Mouse (Mus musculus) adrenal gland, postnatal 4 days (tissue): ENCODE results near the gene Ykt6. TPM values are rescaled to one million over a fixed set of nuclear protein-coding genes. Genes with fewer than 3 reads are reported as not detected.
"Not testable (repeated sequence)": the region's sequence is repeated elsewhere in the genome, so short reads cannot be mapped to it uniquely, and the experiment has no call there.

Source experiments
- DNase-seq, 2 experiments: peaks; one replicate each; pipeline ENCODE4 v3.0.0; 2021 to 2022; ENCODE audit warnings: low spot score in 2 of 2, mixed read lengths in 2 of 2
- long read RNA-seq, 2 experiments: library from polyadenylated mRNA; stranded (forward); transcript quantifications; one replicate each; pipeline ENCODE4 v2.0.0; 2021
- total RNA-seq, 2 experiments: library from RNA; stranded (reverse); gene quantifications; 2 replicates each; pipeline ENCODE4 v1.2.3; 2021

Gene Ykt6
- total RNA-seq, result 10 to 100 TPM; 97.9 to 98.2 TPM
- long read RNA-seq, experiment 1, transcript Ykt6-201 (7 exons, 2,541 nt), result major isoform, 5 of 25 reads
- long read RNA-seq, experiment 1, partial matches to known transcripts, result 0 of 25 reads
- long read RNA-seq, experiment 1, other reads (novel, unspliced or antisense), result 20 of 25 reads
- long read RNA-seq, experiment 2, transcript Ykt6-201 (7 exons, 2,541 nt), result major isoform, 30 of 73 reads
- long read RNA-seq, experiment 2, partial matches to known transcripts, result 3 of 73 reads
- long read RNA-seq, experiment 2, other reads (novel, unspliced or antisense), result 40 of 73 reads

DNA sequence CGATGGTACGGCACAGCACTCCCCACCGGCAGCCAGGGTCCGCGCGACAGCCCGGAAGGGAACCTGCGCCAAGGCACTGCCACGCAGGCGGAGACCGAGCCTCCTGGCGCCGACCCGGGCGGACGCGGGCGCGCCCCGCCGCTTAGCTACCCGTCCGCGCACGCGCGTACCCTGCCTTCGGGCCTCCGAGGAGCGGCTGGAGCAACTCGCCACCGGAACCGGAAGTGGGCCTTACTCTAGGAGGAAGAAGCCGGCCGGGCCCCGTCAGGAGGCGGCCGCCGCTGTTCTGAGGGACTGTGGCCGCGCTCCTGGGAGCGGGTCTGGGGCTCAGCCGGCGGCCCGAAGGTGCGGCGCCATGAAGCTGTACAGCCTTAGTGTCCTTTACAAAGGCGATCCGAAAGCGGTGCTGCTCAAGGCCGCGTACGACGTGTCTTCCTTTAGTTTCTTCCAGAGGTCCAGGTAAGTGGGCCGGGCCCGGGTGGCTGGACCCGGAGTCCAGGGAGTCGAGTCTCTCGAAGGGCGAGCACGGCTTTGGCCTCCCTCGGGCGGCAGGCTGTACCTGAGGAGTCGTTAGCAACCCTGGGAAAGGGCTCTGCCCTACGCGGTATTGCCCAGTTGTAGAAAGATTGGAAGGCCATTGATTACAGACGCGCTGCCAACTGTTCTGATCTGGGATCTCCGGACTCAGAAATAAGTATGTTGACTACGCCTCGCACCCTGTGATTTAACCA is at the start of gene Ykt6:
Gene Ykt6, plus strand, starts transcription at position 148 of the 731 bp plus-strand sequence.
- DNase-seq, result peak; percentile 83 to 94

DNA sequence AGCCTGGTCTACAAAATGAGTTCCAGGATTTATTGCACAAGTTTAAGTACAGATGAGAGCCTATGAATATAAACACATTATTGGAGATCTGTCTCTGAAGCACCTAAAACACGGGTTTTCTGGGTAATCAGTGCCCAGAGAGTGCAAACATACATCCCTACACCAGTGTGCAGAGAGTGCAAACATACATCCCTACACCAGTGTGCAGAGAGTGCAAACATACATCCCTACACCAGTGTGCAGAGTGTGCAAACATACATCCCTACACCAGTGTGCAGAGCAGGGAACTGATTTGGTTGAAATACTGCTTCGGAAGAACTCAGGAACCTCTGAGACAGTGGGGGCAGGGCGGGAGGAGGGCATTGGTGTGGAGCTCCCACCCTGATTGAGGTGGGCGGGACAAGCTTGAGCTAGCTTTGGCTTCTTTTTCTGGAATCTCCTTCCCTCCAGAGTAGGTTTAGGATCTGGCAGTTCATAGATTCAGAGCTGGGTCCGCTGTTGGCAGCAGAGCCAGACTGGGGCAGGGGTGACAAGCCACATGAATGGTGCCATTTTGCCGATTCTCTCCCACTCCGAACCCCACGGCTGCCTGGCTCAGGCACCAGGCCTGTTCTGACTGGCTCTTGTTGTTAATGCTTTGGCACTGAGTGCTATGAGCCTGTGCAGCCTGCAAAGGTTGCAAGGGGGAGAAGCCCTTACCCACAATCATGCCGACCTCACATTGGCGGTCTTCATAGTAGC is 49.5 kb upstream of the Ykt6 start:
- no peak for DNase-seq

- DNase-seq, result no peak
These were observed 48.4 kb upstream of the Ykt6 start for GRCm38 (mm10) chr11:5907096-5907495.

GRCm38 (mm10) chr11:5908642-5909041 is 46.9 kb upstream of the Ykt6 start:
- DNase-seq, result no peak

DNA sequence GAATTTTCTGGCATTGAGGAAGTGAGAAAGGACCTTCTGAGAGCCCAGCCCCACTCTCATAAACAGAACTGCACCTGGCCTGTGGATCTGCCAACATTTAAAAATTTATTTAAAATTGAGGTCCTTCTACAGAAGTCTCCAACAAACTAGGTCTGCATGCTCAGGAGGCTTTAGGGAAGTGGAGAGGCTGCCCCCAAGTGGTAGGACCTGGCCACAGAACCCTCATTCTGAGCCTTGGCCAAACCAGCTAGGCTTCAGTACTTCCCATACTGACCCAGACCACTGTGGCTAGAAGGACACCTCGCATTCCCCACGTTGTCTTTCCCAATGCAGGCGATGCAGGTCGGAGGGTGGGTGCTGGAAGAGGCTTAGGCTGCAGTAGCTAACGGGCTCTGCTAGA is 42.9 kb upstream of the Ykt6 start:
- DNase-seq, result no peak

DNA sequence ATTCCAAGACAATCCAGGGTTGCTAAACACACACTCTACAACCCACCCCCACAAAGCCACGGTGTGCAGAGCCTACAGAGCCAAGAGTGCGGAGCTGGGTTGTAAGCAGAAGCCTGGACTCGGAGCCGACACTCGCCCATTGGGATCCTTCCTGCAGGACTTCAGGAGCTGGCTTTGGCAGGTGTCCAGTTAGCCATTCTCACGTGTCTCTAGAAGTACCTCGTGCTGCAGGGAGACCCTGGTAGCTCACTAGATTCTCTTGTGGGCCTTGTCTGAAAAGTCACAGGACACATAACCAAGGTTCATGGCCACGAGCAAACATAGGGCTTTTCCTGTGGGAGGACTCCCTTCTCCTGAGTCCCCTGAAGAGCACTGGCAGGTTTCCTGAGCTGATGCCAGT is 42.2 kb upstream of the Ykt6 start:
- no peak for DNase-seq

- DNase-seq, result no peak
These were observed 41.6 kb upstream of the Ykt6 start for GRCm38 (mm10) chr11:5913936-5914335.

DNA sequence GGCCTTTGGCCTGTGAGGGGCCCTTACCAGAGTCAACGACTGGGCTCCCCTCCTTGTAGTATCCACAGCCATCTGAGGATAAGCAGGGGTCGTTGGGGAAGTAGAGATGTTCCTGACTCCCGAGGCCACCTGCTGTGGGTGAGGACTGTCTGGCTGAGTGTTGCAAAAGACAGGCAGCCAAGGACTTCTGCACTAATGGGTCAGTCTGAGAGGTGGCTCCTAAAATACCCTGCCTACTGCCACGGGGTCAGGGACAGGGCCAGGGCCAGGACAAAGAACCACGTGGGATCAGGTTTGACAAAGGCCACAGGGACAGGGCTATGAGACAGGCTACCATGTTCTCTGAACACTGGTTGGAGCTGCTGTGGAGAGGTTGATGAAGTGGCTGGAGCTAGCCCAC is 40.6 kb upstream of the Ykt6 start:
- no peak for DNase-seq

- peak in 1 of 2 experiments; percentile 1 for DNase-seq
These were observed 39.9 kb upstream of the Ykt6 start for GRCm38 (mm10) chr11:5915429-5916177.

DNA sequence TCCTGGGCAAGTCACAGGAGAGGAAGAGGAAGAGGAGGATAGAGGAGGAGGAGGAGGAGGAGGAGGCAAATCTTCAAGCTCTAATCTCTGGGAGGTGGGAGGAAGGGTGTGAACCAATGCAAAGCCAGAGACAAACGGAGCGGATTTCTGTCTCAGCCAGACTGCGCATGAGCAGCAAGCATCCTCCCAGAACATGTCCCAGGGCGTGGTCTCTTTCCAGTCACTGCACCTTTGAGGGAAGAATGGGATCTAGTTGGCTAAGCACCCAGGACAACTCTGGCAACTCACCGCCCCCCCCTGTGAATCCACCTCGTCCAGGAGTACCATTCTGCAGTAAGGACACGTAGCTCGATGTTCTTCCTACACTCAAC is 39.3 kb upstream of the Ykt6 start:
- no peak for DNase-seq

DNA sequence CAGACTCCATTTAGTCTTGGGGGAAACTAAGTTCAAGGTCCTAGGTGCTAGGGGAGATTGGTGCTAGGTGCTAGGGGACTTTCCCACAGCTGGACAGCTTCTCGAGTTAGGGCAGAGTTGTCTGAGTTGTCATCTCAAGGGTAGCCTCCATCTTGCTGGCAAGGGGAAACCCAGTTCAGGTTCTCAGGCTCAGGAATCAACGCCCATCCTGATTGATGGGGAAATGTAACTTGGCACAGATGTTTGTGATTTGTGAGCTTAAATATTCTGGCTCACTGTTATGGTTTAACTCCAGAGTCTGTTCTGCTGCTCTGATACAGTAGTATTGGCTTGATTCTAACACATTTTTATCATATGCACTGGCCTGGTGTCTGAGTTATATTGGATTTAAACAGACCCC is 37.4 kb upstream of the Ykt6 start:
- peak in 1 of 2 experiments; percentile 0 for DNase-seq

GRCm38 (mm10) chr11:5919606-5920005 is 35.9 kb upstream of the Ykt6 start:
- no peak for DNase-seq

- DNase-seq, result no peak
These were observed 35.1 kb upstream of the Ykt6 start for GRCm38 (mm10) chr11:5920323-5920960.

DNA sequence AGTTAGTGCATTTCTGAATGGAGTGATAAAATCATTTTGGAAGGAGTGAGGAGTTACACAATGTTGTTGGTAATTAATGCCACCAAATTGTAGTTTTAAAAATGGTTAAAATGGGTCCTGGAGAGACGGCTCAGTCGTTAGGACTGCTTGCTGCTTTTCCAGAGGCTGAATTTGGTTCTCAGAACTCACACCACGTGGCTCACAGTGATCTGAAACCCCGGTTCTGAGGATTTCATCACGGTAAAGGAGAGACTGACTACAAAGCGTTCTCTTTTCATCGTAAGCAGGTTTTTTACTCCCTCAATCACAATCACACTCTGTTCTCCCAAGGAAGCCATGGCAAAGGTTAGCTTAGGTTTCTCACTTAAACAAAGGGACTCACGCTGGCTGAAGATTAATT is 30.8 kb upstream of the Ykt6 start:
- DNase-seq, result no peak

DNA sequence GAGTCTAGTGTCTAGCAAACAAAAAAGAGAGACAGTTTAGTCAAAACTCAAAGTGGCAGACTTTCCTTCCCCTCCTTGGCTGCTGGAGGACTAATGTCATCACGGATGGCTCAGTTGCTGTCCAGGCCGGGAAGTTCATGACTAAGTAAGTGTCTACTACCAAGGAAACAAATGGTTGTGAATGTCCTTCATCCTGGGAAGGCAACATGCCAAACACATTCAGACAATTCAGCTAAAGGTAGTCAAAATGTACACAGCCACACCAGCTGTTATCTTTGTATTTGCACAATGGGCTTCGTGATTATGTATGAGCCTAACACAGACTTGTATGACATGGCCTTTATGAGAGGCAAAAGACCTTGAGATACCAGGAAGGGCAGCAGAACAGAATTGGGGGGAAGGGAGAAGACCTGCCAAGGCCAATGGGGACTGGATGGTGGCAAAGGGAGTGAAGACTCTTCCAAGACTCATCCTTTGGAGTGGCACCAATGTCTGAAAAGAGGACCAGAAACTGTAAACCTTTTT is 28.7 kb upstream of the Ykt6 start:
- DNase-seq, result peak in 1 of 2 experiments; percentile 1

DNA sequence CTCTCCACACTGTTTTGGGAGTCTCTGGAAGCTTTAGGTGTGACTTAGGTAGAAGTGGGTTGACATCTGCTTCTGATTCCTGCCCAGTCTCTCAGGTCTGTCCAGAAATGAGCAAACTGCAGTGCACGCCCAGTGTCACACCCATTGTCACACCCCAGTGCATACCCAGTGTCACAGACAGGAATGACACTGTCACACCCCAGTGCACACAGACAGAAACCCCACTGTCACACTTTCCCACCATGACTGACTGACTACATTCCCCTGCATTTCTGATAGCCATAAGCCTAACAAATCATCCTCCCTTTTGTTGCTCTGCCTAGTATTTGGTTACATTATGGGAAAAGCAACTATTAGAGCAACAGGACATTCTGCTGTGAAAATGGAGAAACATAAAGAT is 24.9 kb upstream of the Ykt6 start:
- no peak for DNase-seq

- DNase-seq, result not testable (repeated sequence)
These were observed 23.5 kb upstream of the Ykt6 start for GRCm38 (mm10) chr11:5931947-5932346.

GRCm38 (mm10) chr11:5934531-5934930 is 21.0 kb upstream of the Ykt6 start:
- not testable (repeated sequence) for DNase-seq

DNA sequence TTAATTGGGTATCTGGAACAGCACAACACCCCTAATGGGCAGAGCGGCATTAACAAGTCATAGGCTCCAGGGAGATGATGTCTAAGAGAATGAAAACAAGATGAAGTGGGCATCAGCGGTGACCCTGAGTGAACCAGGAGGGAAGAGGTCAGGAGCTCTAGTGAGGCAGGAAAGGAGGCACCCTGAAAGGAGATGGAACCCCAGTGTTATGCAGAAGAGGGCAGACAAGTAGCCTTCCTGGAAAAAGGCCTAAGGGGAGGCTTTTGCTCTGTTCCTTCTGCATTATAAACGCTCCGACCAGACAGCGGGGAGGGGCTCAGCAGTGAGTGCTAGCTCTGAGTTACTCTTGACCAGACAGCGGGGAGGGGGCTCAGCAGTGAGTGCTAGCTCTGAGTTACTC is 12.5 kb upstream of the Ykt6 start:
- no peak for DNase-seq

DNA sequence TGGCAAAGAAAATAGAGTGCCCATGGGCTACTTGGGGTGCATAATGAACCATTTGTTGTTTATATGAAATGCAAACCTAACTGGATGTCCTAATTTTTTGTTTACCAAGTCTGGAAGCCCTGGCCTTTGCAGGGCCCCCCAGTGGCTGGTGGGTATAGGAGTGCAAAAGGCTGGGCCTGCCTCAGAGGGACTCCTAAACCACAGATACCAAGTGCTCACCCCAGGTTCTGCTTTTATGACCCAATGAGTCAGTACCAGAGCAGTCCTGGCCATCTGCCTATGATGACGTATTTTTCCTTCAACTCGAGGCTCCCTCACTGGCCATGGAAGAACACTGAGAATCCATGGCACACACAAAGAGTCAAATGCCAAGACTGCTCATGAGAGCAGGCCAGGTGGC is 10.4 kb upstream of the Ykt6 start:
- DNase-seq, result no peak

- peak in 1 of 2 experiments; percentile 0 for DNase-seq
These were observed 7.7 kb upstream of the Ykt6 start for GRCm38 (mm10) chr11:5947796-5948195.
